Mouse (Mus musculus) ES-E14 (cell line): ENCODE measurements around the gene Slc9a9. TPM values are rescaled to one million over a fixed set of nuclear protein-coding genes. Genes with fewer than 3 reads are reported as not detected.

Experiments
- DNase-seq: peaks from one replicate; pipeline ENCODE4 v3.0.0-alpha.2; 2013; ENCODE audit warnings: low read depth, low spot score
- H3K27ac ChIP-seq: 2 replicates; pipeline ENCODE4 v1.5.1; 2012; ENCODE audit warnings: low read depth, mild to moderate bottlenecking, low read length, moderate library complexity, mixed read lengths; ENCODE audit not compliant: poor library complexity, insufficient read depth, severe bottlenecking
- H3K36me3 ChIP-seq: 2 replicates; pipeline ENCODE4 v1.6.1; 2012; ENCODE audit warnings: mild to moderate bottlenecking, low read length, moderate library complexity, mixed read lengths; ENCODE audit not compliant: control insufficient read depth, poor library complexity, insufficient read depth, severe bottlenecking
- H3K4me1 ChIP-seq, 2 experiments: fragments of 150-350 bp in 1 of 2; sonication (generic) in 1 of 2; 2 replicates each; pipeline ENCODE4 v1.6.1; 2012; ENCODE audit warnings: low read length in 2 of 2, mild to moderate bottlenecking in 1 of 2, mixed read lengths in 1 of 2; ENCODE audit not compliant: control insufficient read depth in 2 of 2, insufficient read depth in 2 of 2, poor library complexity in 1 of 2
- H3K4me3 ChIP-seq, 2 experiments: fragments of 150-350 bp in 1 of 2; sonication (generic) in 1 of 2; 2 replicates each; pipeline ENCODE4 v1.5.1; 2012; ENCODE audit warnings: low read length in 2 of 2, low read depth in 1 of 2, mild to moderate bottlenecking in 1 of 2, mixed read lengths in 1 of 2; ENCODE audit not compliant: insufficient read depth in 1 of 2, poor library complexity in 1 of 2, severe bottlenecking in 1 of 2
- H3K9ac ChIP-seq: 2 replicates; pipeline ENCODE4 v1.6.1; 2012; ENCODE audit warnings: low read depth, mild to moderate bottlenecking, low read length, mixed read lengths; ENCODE audit not compliant: poor library complexity, insufficient read depth, severe bottlenecking
- H3K9me3 ChIP-seq: fragments of 150-350 bp; sonication (generic); 2 replicates; pipeline ENCODE4 v1.6.1; 2012; ENCODE audit warnings: low read depth, mild to moderate bottlenecking, low read length; ENCODE audit not compliant: control insufficient read depth, insufficient read depth
- CHD2 ChIP-seq: IDR thresholded peaks from 2 replicates; pipeline ENCODE4 v1.6.1; 2014; ENCODE audit warnings: mild to moderate bottlenecking, low read depth, low read length, inconsistent platforms
- HCFC1 ChIP-seq: IDR thresholded peaks from 2 replicates; pipeline ENCODE4 v1.6.1; 2012; ENCODE audit warnings: low read length, inconsistent platforms, borderline replicate concordance; ENCODE audit not compliant: insufficient read depth
- MAFK ChIP-seq: IDR thresholded peaks from 2 replicates; pipeline ENCODE4 v1.6.1; 2014; ENCODE audit warnings: mild to moderate bottlenecking, low read depth, low read length, inconsistent platforms; ENCODE audit not compliant: insufficient read depth
- ZC3H11A ChIP-seq: IDR thresholded peaks from 2 replicates; pipeline ENCODE4 v1.6.1; 2012; ENCODE audit warnings: low read depth, mild to moderate bottlenecking, inconsistent platforms, low read length, borderline replicate concordance
- ZNF384 ChIP-seq: IDR thresholded peaks from 2 replicates; pipeline ENCODE4 v1.6.1; 2012; ENCODE audit warnings: low read depth, low read length, inconsistent platforms
- in situ Hi-C, 2 experiments: fragments of 600-800 bp; cut with MboI; formaldehyde crosslinking; loops; one replicate each; pipeline ENCODE4 v1.15.1; 2025; ENCODE audit warnings: low sequenced_read_pairs in 2 of 2, inconsistent platforms in 1 of 2; ENCODE audit not compliant: unreplicated experiment in 2 of 2
- total RNA-seq: library from RNA; depleted of rRNA; stranded (reverse); fragments of 300-350 nt; gene quantifications from 2 replicates; pipeline ENCODE4 v1.2.3, GENCODE M21; 2012

Slc9a9 gene
- total RNA-seq, 1 experiment = 0.13 TPM

- in situ Hi-C loops = loop anchor here in 1 of 2 experiments (25.0 kb wide), 1 partner anchor 682 kb away; the partner anchor contains the start of gene Chst2
Observed at GRCm38 (mm10) chr9:94730396-94730795, 60.7 kb downstream of the Slc9a9 start.

GRCm38 (mm10) chr9:94732136-94732535 lies 62.4 kb downstream of the Slc9a9 start:
- in situ Hi-C loops = loop anchor here in 1 of 2 experiments (25.0 kb wide), 1 partner anchor 680 kb away; the partner anchor contains the start of gene Chst2
- Histone ChIP-seq H3K9me3 (no peaks in the 10 kb centered on the region), H3K36me3 (no peaks in the 10 kb centered on the region), H3K4me3 (no peak overlapping the region), H3K9ac (no peak overlapping the region), H3K27ac (no peak overlapping the region), H3K4me1 (peaks cover 0 to 5% of the 10 kb centered on the region in 2 experiments; a peak in 2 of 4 replicates)
- no peak for DNase-seq
- no peak for TF ChIP-seq ZC3H11A
- no peak for TF ChIP-seq CHD2
- TF ChIP-seq MAFK = no peak
- no peak for TF ChIP-seq ZNF384
- TF ChIP-seq HCFC1 = no peak

More at GRCm38 (mm10) chr9:94730396-94730795, 60.7 kb downstream of the Slc9a9 start:
- H3K27ac ChIP-seq = no peak overlapping the region
- no peaks in the 10 kb centered on the region for H3K9me3 ChIP-seq
- no peaks in the 10 kb centered on the region for H3K4me1 ChIP-seq
- no peak overlapping the region for H3K9ac ChIP-seq
- no peak for TF ChIP-seq CHD2
- no peak for TF ChIP-seq ZC3H11A
- TF ChIP-seq HCFC1 = no peak
- TF ChIP-seq MAFK = no peak
- TF ChIP-seq ZNF384 = no peak
- H3K4me3 ChIP-seq = no peak overlapping the region
- H3K36me3 ChIP-seq = no peaks in the 10 kb centered on the region
- DNase-seq = no peak

- H3K9ac ChIP-seq = no peak overlapping the region
- no peaks in the 10 kb centered on the region for H3K36me3 ChIP-seq
- H3K4me1 ChIP-seq = peaks cover 0 to 9% of the 10 kb centered on the region in 2 experiments; a peak in 2 of 4 replicates
- no peaks in the 10 kb centered on the region for H3K9me3 ChIP-seq
- no peak overlapping the region for H3K4me3 ChIP-seq
- H3K27ac ChIP-seq = no peak overlapping the region
- DNase-seq = no peak
- no peak for TF ChIP-seq ZNF384
- no peak for TF ChIP-seq MAFK
- TF ChIP-seq ZC3H11A = no peak
- in situ Hi-C loops = loop anchor here in 1 of 2 experiments (25.0 kb wide), 1 partner anchor 680 kb away; the partner anchor contains the start of gene Chst2
Observed at GRCm38 (mm10) chr9:94732599-94733287, 63.0 kb downstream of the Slc9a9 start.

- no peaks in the 10 kb centered on the region for H3K9me3 ChIP-seq
- in situ Hi-C loops = loop anchor here in 1 of 2 experiments (25.0 kb wide), 1 partner anchor 678 kb away; the partner anchor contains the start of gene Chst2
- no peak for TF ChIP-seq ZC3H11A
- no peak for DNase-seq
- H3K9ac ChIP-seq = no peak overlapping the region
- no peaks in the 10 kb centered on the region for H3K36me3 ChIP-seq
- H3K27ac ChIP-seq = no peak overlapping the region
- H3K4me3 ChIP-seq = no peak overlapping the region
- peaks cover 0 to 9% of the 10 kb centered on the region in 2 experiments; a peak in 2 of 4 replicates for H3K4me1 ChIP-seq
Observed at GRCm38 (mm10) chr9:94734320-94734719, 64.6 kb downstream of the Slc9a9 start.
